Mouse (Mus musculus) liver, embryonic 14.5 days (tissue): Measurements from ENCODE around the gene Jade2.

ENCODE experiments used
- CTCF ChIP-seq: IDR thresholded peaks from 2 replicates; pipeline ENCODE4 v1.5.1; 2016; ENCODE audit warnings: antibody characterized with exemption, low read depth, control low read depth
- EP300 ChIP-seq: IDR thresholded peaks from 2 replicates; pipeline ENCODE4 v1.6.1; 2016; ENCODE audit warnings: antibody characterized with exemption, low read depth

DNA sequence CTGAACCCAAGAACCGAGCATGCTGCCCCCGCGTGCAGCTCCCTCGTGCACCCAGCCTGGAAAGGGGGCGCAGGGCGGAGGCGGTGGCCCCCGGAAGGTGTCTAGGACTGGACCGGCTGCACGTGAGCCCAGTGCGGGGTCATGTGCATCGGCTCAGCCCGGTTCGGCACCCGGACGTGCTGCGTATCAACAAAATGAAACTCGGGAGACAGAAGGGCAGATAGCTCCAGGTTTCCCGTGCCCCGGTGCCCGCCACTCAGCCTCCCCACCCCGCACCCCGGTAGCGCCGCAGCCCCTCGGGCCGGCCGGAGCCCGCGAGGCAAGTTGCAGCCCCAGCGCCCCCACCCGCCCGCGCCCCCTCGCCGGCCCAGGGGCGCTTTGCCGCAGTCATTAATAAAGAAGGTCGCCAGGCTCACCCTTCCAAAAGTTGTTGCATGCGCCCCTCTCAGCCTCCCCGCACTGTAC, 805 bp downstream of the Jade2 start:
- TF ChIP-seq CTCF (no peak), EP300 (no peak)
